Mouse (Mus musculus): ENCODE data around the gene Cd109. TPM values are rescaled to one million over a fixed set of nuclear protein-coding genes. Genes with fewer than 3 reads are reported as not detected.
A peak's percentile ranks its signal among the peaks of the same experiment; 100 is the strongest.

The Cd109 gene
- total and polyA plus RNA-seq, 3 experiments = not detected

- no peak overlapping the region for H3K27ac ChIP-seq (ENCODE audit: control insufficient read depth, low read depth, low read length)
- peaks cover 0 to 6% of the 10 kb centered on the region in 2 experiments for H3K27me3 ChIP-seq (ENCODE audit: control insufficient read depth in 1 of 2, insufficient read depth in 2 of 2, low read length in 2 of 2)
- no peaks in the 10 kb centered on the region for H3K79me2 ChIP-seq (ENCODE audit: control insufficient read depth, insufficient read depth, low read length, poor library complexity)
- DNase-seq (ENCODE audit: low read depth, low spot score) = peak; percentile 69
- no peak overlapping the region for H3K9ac ChIP-seq (ENCODE audit: control insufficient read depth, low read depth, low read length, poor library complexity, severe bottlenecking)
- H3K4me3 ChIP-seq (ENCODE audit: control insufficient read depth in 1 of 2, insufficient read depth in 1 of 2, low read depth in 2 of 2, low read length in 2 of 2) = no peak overlapping the region
- no peaks in the 10 kb centered on the region for H3K4me1 ChIP-seq (ENCODE audit: control insufficient read depth in 1 of 2, insufficient read depth in 2 of 2, low read length in 2 of 2)
- no peaks in the 10 kb centered on the region for H3K9me3 ChIP-seq (replicated peaks; ENCODE audit: insufficient read depth, low read length)
- H3K36me3 ChIP-seq (ENCODE audit: control insufficient read depth in 1 of 2, insufficient read depth in 2 of 2, low read length in 2 of 2) = no peaks in the 10 kb centered on the region
- TF ChIP-seq ZNF384 (IDR thresholded peaks at IDR 0.05; ENCODE audit: low read depth, low read length) (peak; percentile 37; the same call in 1 of the 2 replicates), MAX (IDR thresholded peaks at IDR 0.05; ENCODE audit: low read length) (no peak), TBP (IDR thresholded peaks at IDR 0.05; ENCODE audit: low read depth, low read length) (no peak), POLR2AphosphoS2 (IDR thresholded peaks at IDR 0.05; ENCODE audit: low read length) (no peak), ZC3H11A (IDR thresholded peaks at IDR 0.05; ENCODE audit: low read depth, low read length) (peak; percentile 44), SMC3 (IDR thresholded peaks at IDR 0.05; ENCODE audit: low read depth, low read length) (peak; percentile 60), RAD21 (IDR thresholded peaks at IDR 0.05; ENCODE audit: low read depth, low read length) (peak; percentile 67), MYC (IDR thresholded peaks at IDR 0.05; ENCODE audit: low read depth, low read length) (0 out of 2 replicates have a peak, but pooled peaks have one; percentile 34), NELFE (IDR thresholded peaks at IDR 0.05; ENCODE audit: low read depth, low read length) (0 out of 2 replicates have a peak, but pooled peaks have one; percentile 7), CTCF (IDR thresholded peaks at IDR 0.05 in 2 of 3, conservative IDR thresholded peaks at IDR 0.05 in 1 of 3; ENCODE audit: control insufficient read depth in 1 of 3, insufficient read depth in 1 of 3, low read depth in 2 of 3, low read length in 3 of 3, poor library complexity in 1 of 3, severe bottlenecking in 1 of 3) (peak; percentile 61 to 75 (median 74))
Observed at GRCm38 (mm10) chr9:78646008-78646777, 30.8 kb downstream of the Cd109 start.

GRCm38 (mm10) chr9:78648641-78649040, 33.3 kb downstream of the Cd109 start:
- H3K4me3 ChIP-seq (ENCODE audit: control insufficient read depth in 1 of 2, insufficient read depth in 1 of 2, low read depth in 2 of 2, low read length in 2 of 2) = no peak overlapping the region
- H3K9ac ChIP-seq (ENCODE audit: control insufficient read depth, low read depth, low read length, poor library complexity, severe bottlenecking) = no peak overlapping the region
- H3K9me3 ChIP-seq (replicated peaks; ENCODE audit: insufficient read depth, low read length) = no peaks in the 10 kb centered on the region
- no peaks in the 10 kb centered on the region for H3K4me1 ChIP-seq (ENCODE audit: control insufficient read depth in 1 of 2, insufficient read depth in 2 of 2, low read length in 2 of 2)
- DNase-seq (ENCODE audit: low read depth, low spot score) = no peak
- H3K36me3 ChIP-seq (ENCODE audit: control insufficient read depth in 1 of 2, insufficient read depth in 2 of 2, low read length in 2 of 2) = no peaks in the 10 kb centered on the region
- H3K27ac ChIP-seq (ENCODE audit: control insufficient read depth, low read depth, low read length) = no peak overlapping the region
- H3K79me2 ChIP-seq (ENCODE audit: control insufficient read depth, insufficient read depth, low read length, poor library complexity) = no peaks in the 10 kb centered on the region
- TF ChIP-seq ZC3H11A (IDR thresholded peaks at IDR 0.05; ENCODE audit: low read depth, low read length) = no peak
- no peak for TF ChIP-seq JUND (IDR thresholded peaks at IDR 0.05; ENCODE audit: low read depth, low read length)
- no peak for TF ChIP-seq KAT2A (conservative IDR thresholded peaks at IDR 0.05; ENCODE audit: low read depth, low read length)
- no peak for TF ChIP-seq POLR2AphosphoS5 (IDR thresholded peaks at IDR 0.05; ENCODE audit: borderline replicate concordance, low read depth, low read length)
- TF ChIP-seq ZKSCAN1 (IDR thresholded peaks at IDR 0.05; ENCODE audit: low read depth, low read length) = no peak
- no peak for TF ChIP-seq RAD21 (IDR thresholded peaks at IDR 0.05; ENCODE audit: low read depth, low read length)
- TF ChIP-seq MEF2A (IDR thresholded peaks at IDR 0.05; ENCODE audit: extremely low read depth, insufficient replicate concordance, low read depth, low read length, poor library complexity, severe bottlenecking) = no peak
- TF ChIP-seq NELFE (IDR thresholded peaks at IDR 0.05; ENCODE audit: low read depth, low read length) = no peak
- TF ChIP-seq NRF1 (IDR thresholded peaks at IDR 0.05; ENCODE audit: insufficient read depth, low read depth, low read length, poor library complexity, severe bottlenecking) = no peak
- TF ChIP-seq BHLHE40 (IDR thresholded peaks at IDR 0.05; ENCODE audit: borderline replicate concordance, low read depth, low read length) = no peak
- TF ChIP-seq CTCF (IDR thresholded peaks at IDR 0.05 in 2 of 3, conservative IDR thresholded peaks at IDR 0.05 in 1 of 3; ENCODE audit: control insufficient read depth in 1 of 3, insufficient read depth in 1 of 3, low read depth in 2 of 3, low read length in 3 of 3, poor library complexity in 1 of 3, severe bottlenecking in 1 of 3) = no peak
- TF ChIP-seq GABPA (IDR thresholded peaks at IDR 0.05; ENCODE audit: low read depth, low read length) = no peak
- peaks cover 0 to 5% of the 10 kb centered on the region in 2 experiments; a peak in 3 of 4 replicates for H3K27me3 ChIP-seq (ENCODE audit: control insufficient read depth in 1 of 2, insufficient read depth in 2 of 2, low read length in 2 of 2)
